Mouse (Mus musculus) left cerebral cortex, postnatal 4 days (tissue): ENCODE data around the gene Rab5if. TPM values are rescaled to one million over a fixed set of nuclear protein-coding genes. Genes with fewer than 3 reads are reported as not detected.
"Not testable (repeated sequence)": the region's sequence is repeated elsewhere in the genome, so short reads cannot be mapped to it uniquely, and the experiment has no call there.

Experiments
- DNase-seq: peaks from one replicate; pipeline ENCODE4 v3.0.0-alpha.2; 2022
- intact Hi-C: fragments of 180-260 bp; cut with DNase I; formaldehyde crosslinking; loops from one replicate; pipeline ENCODE4 v1.15.1; 2025
- total RNA-seq, 2 experiments: library from RNA; stranded (reverse); gene quantifications; 2 replicates each; pipeline ENCODE4 v1.2.3; 2021

The Rab5if gene
- total RNA-seq, 2 experiments from 2014 or later: 104 to 105 TPM

GRCm38 (mm10) chr2:156916419-156917125 is 53.6 kb downstream of the Rab5if start:
- intact Hi-C loops: no loop called here
- no peak for DNase-seq

GRCm38 (mm10) chr2:156918562-156918961 is 55.6 kb downstream of the Rab5if start:
- DNase-seq: no peak
- intact Hi-C loops: no loop called here

GRCm38 (mm10) chr2:156919191-156919590 is 56.3 kb downstream of the Rab5if start:
- DNase-seq, intact Hi-C loops: not testable (repeated sequence)

GRCm38 (mm10) chr2:156919796-156920195 is 56.9 kb downstream of the Rab5if start:
- intact Hi-C loops: no loop called here
- no peak for DNase-seq

GRCm38 (mm10) chr2:156923057-156923456 is 60.1 kb downstream of the Rab5if start:
- intact Hi-C loops: no loop called here
- DNase-seq: no peak

Other genes with a start within 250 kb of the Rab5if start
- gene Dlgap4, start 249.4 kb upstream of the Rab5if start, total RNA-seq: 100 to 1,000 TPM; 306 to 315 TPM
- gene Myl9, start 87.7 kb upstream of the Rab5if start, total RNA-seq: 10 to 100 TPM; 13.4 to 18.6 TPM
- 1 to 10 TPM; 5.7 to 6.0 TPM for gene Tgif2, start 23.1 kb upstream of the Rab5if start, total RNA-seq
- 1 to 10 TPM; 3.9 to 4.9 TPM for gene 4930518I15Rik, start 5.2 kb upstream of the Rab5if start, total RNA-seq
- under 1 TPM in 1 of 2 experiments, not detected in 1; 0.12 TPM for gene Sla2, start 24.1 kb downstream of the Rab5if start, total RNA-seq
- 100 to 1,000 TPM; 267 to 276 TPM for gene Ndrg3, start 128.9 kb downstream of the Rab5if start, total RNA-seq
- 1 to 10 TPM; 7.4 to 8.4 TPM for gene Dsn1, start 144.0 kb downstream of the Rab5if start, total RNA-seq
- 100 to 1,000 TPM; 104 to 108 TPM for gene Soga1, start 216.1 kb downstream of the Rab5if start, total RNA-seq
- not detected for gene Tldc2, start 223.9 kb downstream of the Rab5if start, total RNA-seq